Mouse (Mus musculus) intestine, postnatal 0 days (tissue): ENCODE data around the gene Itgb4. TPM values are rescaled to one million over a fixed set of nuclear protein-coding genes. Genes with fewer than 3 reads are reported as not detected.

Experiments used
- ATAC-seq: fragments of 200-750 bp; cut with Nextera tagmentation; 2 replicates; pipeline ENCODE4 v1.8.0; 2017; ENCODE audit warnings: mild to moderate bottlenecking, moderate TSS enrichment, moderate library complexity
- H3K27ac ChIP-seq: fragments of 300-500 bp; sonication (generic); 2 replicates; pipeline ENCODE4 v1.5.1; 2014; ENCODE audit warnings: mild to moderate bottlenecking, low read depth, low read length, moderate library complexity
- H3K27me3 ChIP-seq: fragments of 300-500 bp; sonication (generic); replicated peaks from 2 replicates; pipeline ENCODE4 v1.6.1; 2014; ENCODE audit warnings: low read length, mixed read lengths; ENCODE audit not compliant: control insufficient read depth, insufficient read depth
- H3K36me3 ChIP-seq: fragments of 300-500 bp; sonication (generic); 2 replicates; pipeline ENCODE4 v1.6.1; 2014; ENCODE audit warnings: mild to moderate bottlenecking, moderate library complexity; ENCODE audit not compliant: control insufficient read depth, insufficient read depth
- H3K4me1 ChIP-seq: fragments of 300-500 bp; sonication (generic); replicated peaks from 2 replicates; pipeline ENCODE4 v1.6.1; 2014; ENCODE audit warnings: antibody characterized with exemption, low read length, mixed read lengths; ENCODE audit not compliant: control insufficient read depth, insufficient read depth
- H3K4me2 ChIP-seq: fragments of 300-500 bp; sonication (generic); replicated peaks from 2 replicates; pipeline ENCODE4 v1.6.1; 2014; ENCODE audit warnings: low read depth, mild to moderate bottlenecking, moderate library complexity
- H3K4me3 ChIP-seq: fragments of 300-500 bp; sonication (generic); 2 replicates; pipeline ENCODE4 v1.5.1; 2014; ENCODE audit warnings: low read depth, low read length
- H3K9ac ChIP-seq: fragments of 300-500 bp; sonication (generic); 2 replicates; pipeline ENCODE4 v1.6.1; 2014; ENCODE audit warnings: mild to moderate bottlenecking, low read depth, low read length
- H3K9me3 ChIP-seq: fragments of 300-500 bp; sonication (generic); 2 replicates; pipeline ENCODE4 v1.6.1; 2016; ENCODE audit warnings: mixed run types; ENCODE audit not compliant: control insufficient read depth
- CTCF ChIP-seq: sonication (generic); IDR thresholded peaks from 2 replicates; pipeline ENCODE4 v1.5.1; 2016; ENCODE audit warnings: low read depth, mild to moderate bottlenecking, control low read depth, antibody characterized with exemption, moderate library complexity
- WGBS: fragments of 180-500 bp; shearing (Covaris S2); extraction: QIAGEN DNeasy Blood & Tissue Kit; methylation state at CpG from one replicate; pipeline ENCODE4 v1.1.7; 2014; 5-methylcytosine and 5-hydroxymethylcytosine counted together
- polyA plus RNA-seq: library from polyadenylated mRNA; unstranded; fragments of >200 nt; fragmentation: Nextera tagmentation; extraction: Ambion mirVana; gene quantifications from 2 replicates; pipeline ENCODE4 v1.2.1, GENCODE M21; 2015

Gene Itgb4
- polyA plus RNA-seq, 1 experiment from 2014 or later = 16.6 TPM

- Histone ChIP-seq H3K9me3 (no peaks in the 10 kb centered on the region), H3K27ac (no peak overlapping the region), H3K4me3 (no peak overlapping the region), H3K9ac (no peak overlapping the region), H3K27me3 (no peaks in the 10 kb centered on the region), H3K4me2 (no peak overlapping the region), H3K4me1 (no peaks in the 10 kb centered on the region), H3K36me3 (peaks cover 58% of the 10 kb centered on the region)
- peak; percentile 89 for TF ChIP-seq CTCF
- WGBS = 35% methylated on average over 6 of the region's 6 CpGs
- 0 out of 2 replicates have a peak, but pooled peaks have one; percentile 18 for ATAC-seq
Observed at GRCm38 (mm10) chr11:115939690-115940329, 34.7 kb upstream of the Itgb4 start.

- H3K4me3 ChIP-seq = no peak overlapping the region
- H3K27me3 ChIP-seq = no peaks in the 10 kb centered on the region
- no peaks in the 10 kb centered on the region for H3K4me1 ChIP-seq
- TF ChIP-seq CTCF = peak; percentile 58
- H3K4me2 ChIP-seq = no peak overlapping the region
- peaks cover 62% of the 10 kb centered on the region for H3K36me3 ChIP-seq
- 81% methylated on average over 7 of the region's 7 CpGs for WGBS
- ATAC-seq = no peak
- H3K9me3 ChIP-seq = no peaks in the 10 kb centered on the region
- H3K9ac ChIP-seq = no peak overlapping the region
- H3K27ac ChIP-seq = no peak overlapping the region
Observed at GRCm38 (mm10) chr11:115941980-115942379, 32.5 kb upstream of the Itgb4 start.

GRCm38 (mm10) chr11:115945247-115945646, 29.3 kb upstream of the Itgb4 start:
- no peak overlapping the region for H3K4me2 ChIP-seq
- H3K27ac ChIP-seq = no peak overlapping the region
- no peak overlapping the region for H3K9ac ChIP-seq
- no peaks in the 10 kb centered on the region for H3K27me3 ChIP-seq
- WGBS = 81% methylated on average over 8 of the region's 8 CpGs
- H3K4me1 ChIP-seq = no peaks in the 10 kb centered on the region
- no peak overlapping the region for H3K4me3 ChIP-seq
- ATAC-seq = no peak
- no peak for TF ChIP-seq CTCF
- H3K9me3 ChIP-seq = no peaks in the 10 kb centered on the region
- H3K36me3 ChIP-seq = peaks cover 58% of the 10 kb centered on the region

- Histone ChIP-seq H3K4me2 (no peak overlapping the region), H3K4me3 (no peak overlapping the region), H3K9ac (no peak overlapping the region), H3K4me1 (no peaks in the 10 kb centered on the region), H3K36me3 (peaks cover 62% of the 10 kb centered on the region), H3K27ac (no peak overlapping the region), H3K9me3 (no peaks in the 10 kb centered on the region), H3K27me3 (no peaks in the 10 kb centered on the region)
- no peak for TF ChIP-seq CTCF
- no peak for ATAC-seq
- WGBS = 88% methylated on average over 9 of the region's 9 CpGs
Observed at GRCm38 (mm10) chr11:115946221-115946828, 28.2 kb upstream of the Itgb4 start.

GRCm38 (mm10) chr11:115948316-115948715, 26.2 kb upstream of the Itgb4 start:
- H3K4me2 ChIP-seq = no peak overlapping the region
- H3K9ac ChIP-seq = no peak overlapping the region
- H3K36me3 ChIP-seq = peaks cover 67% of the 10 kb centered on the region
- 89% methylated on average over 9 of the region's 9 CpGs for WGBS
- no peaks in the 10 kb centered on the region for H3K9me3 ChIP-seq
- H3K4me1 ChIP-seq = no peaks in the 10 kb centered on the region
- no peak for TF ChIP-seq CTCF
- no peak for ATAC-seq
- no peak overlapping the region for H3K27ac ChIP-seq
- no peaks in the 10 kb centered on the region for H3K27me3 ChIP-seq
- no peak overlapping the region for H3K4me3 ChIP-seq

GRCm38 (mm10) chr11:115950719-115951118, 23.8 kb upstream of the Itgb4 start:
- H3K9ac ChIP-seq = no peak overlapping the region
- peaks cover 57% of the 10 kb centered on the region for H3K36me3 ChIP-seq
- H3K27ac ChIP-seq = no peak overlapping the region
- no peak overlapping the region for H3K4me2 ChIP-seq
- WGBS = 87% methylated on average over 2 of the region's 2 CpGs
- no peak for ATAC-seq
- no peak overlapping the region for H3K4me3 ChIP-seq
- no peaks in the 10 kb centered on the region for H3K27me3 ChIP-seq
- H3K4me1 ChIP-seq = peaks cover 8% of the 10 kb centered on the region; the same call in 1 of the 2 replicates
- no peak for TF ChIP-seq CTCF
- H3K9me3 ChIP-seq = no peaks in the 10 kb centered on the region
